Mouse (Mus musculus): ENCODE results near the gene Cdkn2c. TPM values are rescaled to one million over a fixed set of nuclear protein-coding genes. Genes with fewer than 3 reads are reported as not detected.
A peak's percentile ranks its signal among the peaks of the same experiment; 100 is the strongest.

Gene Cdkn2c
- total and polyA plus RNA-seq, 3 experiments = 18.6 to 26.8 TPM; not detected in 1

DNA sequence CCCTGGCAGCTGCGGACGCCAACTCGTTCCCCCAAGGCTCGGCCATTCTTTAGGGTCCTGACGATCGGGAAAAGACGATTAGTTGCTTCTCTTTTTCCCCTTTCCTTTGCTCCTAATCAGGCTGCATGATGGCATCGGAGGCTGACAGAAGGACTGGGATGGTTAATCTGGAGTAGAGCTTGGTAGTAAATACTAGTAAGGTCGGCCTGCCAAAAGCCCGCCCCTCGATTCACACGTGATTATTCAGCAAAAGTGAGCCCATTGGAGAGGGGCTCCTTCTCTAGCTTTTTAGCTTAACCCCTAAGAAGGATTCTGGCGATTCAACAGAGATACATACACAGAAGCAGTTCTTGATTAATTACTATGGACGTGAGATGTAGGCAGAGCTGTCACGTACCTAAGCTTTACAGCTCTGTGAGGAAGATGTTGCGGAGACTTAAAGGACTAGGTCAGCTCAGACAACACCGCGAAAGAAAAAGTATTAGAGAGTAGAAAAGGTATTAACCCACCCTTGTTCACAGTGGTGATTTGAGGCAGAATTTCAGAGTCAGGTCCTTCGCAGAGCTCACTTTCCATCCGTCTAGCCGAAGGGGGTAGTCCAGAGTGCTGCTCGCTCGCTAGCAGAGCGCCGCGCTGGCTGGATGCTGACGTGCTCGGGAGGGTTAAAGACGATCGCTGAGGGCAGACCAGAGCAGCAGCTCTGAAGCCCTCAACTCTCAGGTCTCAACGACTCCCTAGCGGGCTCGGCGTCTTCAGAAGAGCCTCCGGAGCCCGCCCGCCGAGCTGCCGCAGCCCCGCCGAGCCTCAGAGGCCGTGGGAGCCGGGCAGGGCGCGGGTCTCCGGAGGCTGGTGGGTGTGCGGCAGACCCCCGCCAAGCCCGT lies 1.6 kb downstream of the Cdkn2c start (continued):
- TF ChIP-seq GABPA (IDR thresholded peaks at IDR 0.05; ENCODE audit: low read depth, low read length) (no peak), TAL1 (IDR thresholded peaks at IDR 0.05; ENCODE audit: low read length) (no peak), POLR2A (IDR thresholded peaks at IDR 0.05; ENCODE audit: control insufficient read depth in 1 of 2, insufficient read depth in 1 of 2, low read depth in 1 of 2, low read length in 2 of 2, poor library complexity in 1 of 2) (peak in 1 of 2 experiments; percentile 66; a peak in 2 of 4 replicates), ZC3H11A (IDR thresholded peaks at IDR 0.05; ENCODE audit: low read depth, low read length) (no peak)

DNA sequence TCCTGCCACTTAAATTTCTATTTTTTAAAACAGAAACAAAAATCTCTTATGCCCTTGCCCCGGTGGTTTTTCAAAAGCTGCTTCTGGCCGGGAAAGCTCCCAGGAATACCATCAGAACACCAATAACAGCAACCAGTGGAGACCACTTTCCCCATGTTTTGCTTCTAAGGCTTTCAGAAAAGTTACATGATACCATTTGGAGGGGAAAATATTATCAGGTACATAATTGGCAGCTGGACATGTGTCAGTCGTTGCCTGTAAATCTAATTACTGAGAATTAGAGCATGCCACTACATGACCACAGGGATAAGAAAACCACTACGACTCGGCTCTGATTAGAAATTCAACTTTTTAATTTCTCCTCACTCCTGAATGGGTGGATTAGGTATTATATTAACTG lies 2.9 kb downstream of the Cdkn2c start:
- H3K27ac ChIP-seq (ENCODE audit: control insufficient read depth, low read depth, low read length) = no peak overlapping the region
- H3K27me3 ChIP-seq (ENCODE audit: control insufficient read depth in 1 of 2, insufficient read depth in 2 of 2, low read length in 2 of 2) = no peaks in the 10 kb centered on the region
- TF ChIP-seq TBP (IDR thresholded peaks at IDR 0.05; ENCODE audit: low read depth, low read length) (no peak), POLR2AphosphoS2 (IDR thresholded peaks at IDR 0.05; ENCODE audit: low read length) (no peak), MYC (IDR thresholded peaks at IDR 0.05; ENCODE audit: low read depth, low read length) (no peak), MYB (IDR thresholded peaks at IDR 0.05; ENCODE audit: low read depth, low read length) (no peak), CHD2 (IDR thresholded peaks at IDR 0.05; ENCODE audit: low read length) (no peak), MXI1 (IDR thresholded peaks at IDR 0.05; ENCODE audit: low read depth, low read length) (peak; percentile 75), POLR2AphosphoS5 (IDR thresholded peaks at IDR 0.05; ENCODE audit: borderline replicate concordance, low read depth, low read length) (no peak), EP300 (IDR thresholded peaks at IDR 0.05; ENCODE audit: low read depth in 1 of 2, low read length in 2 of 2) (no peak), MAX (IDR thresholded peaks at IDR 0.05; ENCODE audit: low read length) (no peak), SIN3A (IDR thresholded peaks at IDR 0.05; ENCODE audit: low read length) (no peak), CTCF (IDR thresholded peaks at IDR 0.05 in 2 of 3, conservative IDR thresholded peaks at IDR 0.05 in 1 of 3; ENCODE audit: control insufficient read depth in 1 of 3, insufficient read depth in 1 of 3, low read depth in 2 of 3, low read length in 3 of 3, poor library complexity in 1 of 3, severe bottlenecking in 1 of 3) (no peak), NELFE (IDR thresholded peaks at IDR 0.05; ENCODE audit: low read depth, low read length) (no peak), GABPA (IDR thresholded peaks at IDR 0.05; ENCODE audit: low read depth, low read length) (no peak), ZMIZ1 (IDR thresholded peaks at IDR 0.05; ENCODE audit: low read depth, low read length) (no peak), TCF12 (IDR thresholded peaks at IDR 0.05; ENCODE audit: low read depth, low read length) (no peak), ELF1 (IDR thresholded peaks at IDR 0.05; ENCODE audit: low read depth, low read length) (no peak), MAZ (IDR thresholded peaks at IDR 0.05; ENCODE audit: low read depth, low read length) (no peak), NRF1 (IDR thresholded peaks at IDR 0.05; ENCODE audit: insufficient read depth, low read depth, low read length, poor library complexity, severe bottlenecking) (no peak), ZNF384 (IDR thresholded peaks at IDR 0.05; ENCODE audit: low read depth, low read length) (no peak), MEF2A (IDR thresholded peaks at IDR 0.05; ENCODE audit: extremely low read depth, insufficient replicate concordance, low read depth, low read length, poor library complexity, severe bottlenecking) (no peak), HCFC1 (IDR thresholded peaks at IDR 0.05; ENCODE audit: low read depth, low read length) (no peak), JUND (IDR thresholded peaks at IDR 0.05; ENCODE audit: low read depth, low read length) (no peak), UBTF (IDR thresholded peaks at IDR 0.05; ENCODE audit: borderline replicate concordance, insufficient read depth, low read depth, low read length) (no peak), CHD1 (IDR thresholded peaks at IDR 0.05; ENCODE audit: low read depth, low read length) (0 out of 2 replicates have a peak, but pooled peaks have one; percentile 66), RCOR1 (IDR thresholded peaks at IDR 0.05; ENCODE audit: low read depth, low read length) (0 out of 2 replicates have a peak, but pooled peaks have one; percentile 33), KAT2A (conservative IDR thresholded peaks at IDR 0.05; ENCODE audit: low read depth, low read length) (no peak)
- H3K4me1 ChIP-seq (ENCODE audit: control insufficient read depth in 1 of 2, insufficient read depth in 2 of 2, low read length in 2 of 2) = peaks cover 6 to 12% of the 10 kb centered on the region in 2 experiments
- peaks cover 0 to 15% of the 10 kb centered on the region in 2 experiments; a peak in 3 of 4 replicates for H3K36me3 ChIP-seq (ENCODE audit: control insufficient read depth in 1 of 2, insufficient read depth in 2 of 2, low read length in 2 of 2)
- H3K9me3 ChIP-seq (replicated peaks; ENCODE audit: insufficient read depth, low read length) = no peaks in the 10 kb centered on the region
- DNase-seq (ENCODE audit: low read depth, low spot score) = peak; percentile 28
- peak overlapping the region; percentile 87 to 95 for H3K4me3 ChIP-seq (ENCODE audit: control insufficient read depth in 1 of 2, insufficient read depth in 1 of 2, low read depth in 2 of 2, low read length in 2 of 2)
- peaks cover 35% of the 10 kb centered on the region for H3K79me2 ChIP-seq (ENCODE audit: control insufficient read depth, insufficient read depth, low read length, poor library complexity)
- H3K9ac ChIP-seq (ENCODE audit: control insufficient read depth, low read depth, low read length, poor library complexity, severe bottlenecking) = peak overlapping the region; percentile 94
